Mouse (Mus musculus) gastrocnemius, postnatal 10 days (tissue): ENCODE data around the gene Nr1h4. TPM values are rescaled to one million over a fixed set of nuclear protein-coding genes. Genes with fewer than 3 reads are reported as not detected.

ENCODE experiments used
- DNase-seq: peaks from one replicate; pipeline ENCODE4 v3.0.0; 2021; ENCODE audit warnings: mixed read lengths
- total RNA-seq, 2 experiments: library from RNA; stranded (reverse); gene quantifications; 2 replicates each; pipeline ENCODE4 v1.2.3; 2021

The Nr1h4 gene
- total RNA-seq, 2 experiments from 2014 or later = not detected

- no peak for DNase-seq
Observed at GRCm38 (mm10) chr10:89430751-89431150, 102.6 kb downstream of the Nr1h4 start.

- no peak for DNase-seq
Observed at GRCm38 (mm10) chr10:89424800-89425393, 108.5 kb downstream of the Nr1h4 start.

- DNase-seq = no peak
Observed at GRCm38 (mm10) chr10:89424217-89424616, 109.2 kb downstream of the Nr1h4 start.

DNA sequence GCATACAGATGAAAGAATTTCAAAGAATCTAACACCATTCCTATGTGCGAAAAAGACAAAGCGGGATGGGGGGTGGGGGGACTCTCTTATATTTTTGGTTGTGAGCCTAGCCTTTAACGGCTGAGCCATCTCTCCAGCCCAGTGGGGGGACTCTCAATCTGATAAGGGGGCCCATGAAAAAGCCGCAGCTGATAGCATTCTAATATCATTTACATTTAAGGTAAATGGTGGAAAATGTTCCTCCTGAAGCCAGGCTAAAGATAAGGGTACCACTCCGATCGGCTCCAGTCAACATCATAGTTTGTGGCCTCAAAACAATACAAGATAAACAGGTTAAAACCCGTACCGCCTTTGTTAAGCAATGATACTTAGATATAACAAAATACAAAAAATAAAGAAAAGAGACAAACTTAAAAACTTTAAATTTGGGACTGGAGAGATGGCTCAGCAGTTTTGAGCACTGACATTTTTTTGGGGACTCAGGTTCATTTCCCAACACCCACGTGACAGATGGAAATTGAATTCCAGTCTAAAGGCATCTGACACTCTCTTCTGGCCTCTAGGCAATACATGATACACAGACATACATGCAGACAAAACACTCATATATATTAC is 110.1 kb downstream of the Nr1h4 start:
- no peak for DNase-seq

DNA sequence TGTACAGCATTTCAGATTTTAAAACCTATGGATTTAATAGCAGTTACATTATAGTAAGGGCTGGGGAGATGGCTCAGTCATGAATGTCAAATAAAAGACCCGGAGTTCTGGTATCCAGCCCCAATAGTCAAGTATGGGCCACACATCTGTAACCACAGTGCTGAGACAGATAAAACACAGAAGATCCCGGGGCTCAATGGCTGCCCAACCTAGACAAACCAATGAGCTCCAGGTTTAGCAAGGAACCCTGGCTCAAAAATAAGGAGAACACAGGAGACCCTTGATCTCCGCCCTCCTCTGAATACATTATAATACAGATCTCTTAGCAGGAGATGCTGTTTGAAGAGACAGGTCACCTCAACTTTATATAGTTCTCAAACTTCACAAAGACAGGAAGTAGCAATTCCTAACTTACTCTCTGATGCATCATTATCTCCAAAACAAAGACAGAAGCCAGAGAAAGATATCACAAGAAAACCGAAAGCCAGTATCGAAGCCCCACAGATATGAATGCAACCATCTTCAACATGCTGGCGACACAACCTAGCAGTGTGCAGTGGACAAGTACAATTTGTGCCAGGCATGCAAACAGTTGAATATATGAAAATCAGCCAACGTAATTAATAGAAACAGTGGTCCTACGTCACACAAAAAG is 110.8 kb downstream of the Nr1h4 start:
- no peak for DNase-seq

- no peak for DNase-seq
Observed at GRCm38 (mm10) chr10:89417966-89418365, 115.4 kb downstream of the Nr1h4 start.

GRCm38 (mm10) chr10:89415478-89415877 is 117.9 kb downstream of the Nr1h4 start:
- DNase-seq = no peak

GRCm38 (mm10) chr10:89407551-89407950 is 125.8 kb downstream of the Nr1h4 start:
- DNase-seq = no peak

GRCm38 (mm10) chr10:89406733-89407484 is 126.5 kb downstream of the Nr1h4 start:
- DNase-seq = no peak

DNA sequence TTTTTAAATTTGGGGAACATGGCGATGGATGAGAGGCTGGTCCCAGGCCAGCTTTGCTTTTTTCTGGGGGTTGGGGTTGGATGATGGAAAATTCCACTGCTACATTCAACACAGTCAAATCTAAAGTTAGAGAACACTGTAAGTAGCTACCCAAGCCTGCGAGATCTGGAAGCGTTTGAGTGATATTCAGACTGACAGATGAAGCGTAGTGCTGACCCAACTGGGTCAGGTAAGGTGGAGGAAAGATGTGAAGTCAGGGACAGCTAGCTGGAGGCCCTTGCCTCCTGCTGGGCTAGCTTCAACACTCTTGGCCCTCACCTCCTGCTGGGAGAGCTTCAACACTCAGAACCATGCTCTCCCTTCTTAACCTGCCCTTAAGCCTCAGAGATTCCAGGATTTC is 128.4 kb downstream of the Nr1h4 start:
- DNase-seq = no peak

Other genes with a start within 250 kb of the Nr1h4 start
- 1 to 10 TPM; 1.1 to 2.2 TPM for gene Ano4, start 188.8 kb downstream of the Nr1h4 start, total RNA-seq
- 10 to 100 TPM in 1 of 2 experiments, 1 to 10 TPM in 1; 10.0 to 13.8 TPM for gene Gas2l3, start 89.6 kb downstream of the Nr1h4 start, total RNA-seq
- gene Slc17a8, start 87.7 kb upstream of the Nr1h4 start, total RNA-seq = under 1 TPM; 0.09 to 0.32 TPM
- 10 to 100 TPM; 11.0 to 13.2 TPM for gene Scyl2, start 152.7 kb upstream of the Nr1h4 start, total RNA-seq
- gene Actr6, start 198.7 kb upstream of the Nr1h4 start, total RNA-seq = 1 to 10 TPM; 5.8 to 6.1 TPM
- gene Uhrf1bp1l, start 211.4 kb upstream of the Nr1h4 start, total RNA-seq = 10 to 100 TPM in 1 of 2 experiments, 1 to 10 TPM in 1; 8.9 to 13.6 TPM